Mouse (Mus musculus): ENCODE results near the gene Cpe. TPM values are rescaled to one million over a fixed set of nuclear protein-coding genes. Genes with fewer than 3 reads are reported as not detected.
A peak's percentile ranks its signal among the peaks of the same experiment; 100 is the strongest.

Gene Cpe
- polyA plus RNA-seq, 1 experiment from 2014 or later = 198 TPM

DNA sequence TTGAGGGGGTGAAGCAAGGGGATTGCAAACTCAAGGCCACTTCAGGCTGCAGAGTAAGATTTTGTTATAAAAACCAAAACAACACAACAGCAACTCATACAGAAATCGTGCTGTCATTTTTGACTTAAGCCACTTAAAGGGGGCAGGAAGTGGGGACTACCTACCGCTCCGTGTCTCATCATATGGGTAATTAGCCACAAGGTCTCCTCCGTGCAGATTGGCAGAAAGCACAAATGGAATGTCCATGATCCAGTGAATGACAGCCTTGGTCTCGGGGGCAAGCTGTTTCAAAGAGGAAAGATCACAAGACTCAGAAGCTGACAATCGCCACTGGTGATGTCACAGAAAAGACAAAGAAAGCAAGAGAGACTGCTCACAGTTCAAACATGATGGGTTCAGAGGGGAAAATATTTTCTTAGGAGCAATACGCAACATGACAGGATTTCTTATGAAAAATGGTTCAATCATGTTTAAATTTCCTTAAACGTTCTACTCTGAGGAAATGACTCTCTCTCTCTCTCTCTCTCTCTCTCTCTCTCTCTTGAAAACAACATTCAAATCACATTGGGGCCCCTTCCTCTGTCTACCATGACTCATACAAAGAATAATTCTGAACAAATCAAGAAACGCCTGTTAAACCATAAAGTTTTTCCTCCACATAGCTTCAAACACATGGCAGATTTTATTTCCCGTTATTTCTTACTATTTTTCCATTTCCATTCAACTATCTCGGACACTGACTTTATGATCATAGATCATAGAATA lies 81.5 kb downstream of the Cpe start:
- no peaks in the 10 kb centered on the region for H3K27me3 ChIP-seq (replicated peaks)
- H3K4me1 ChIP-seq (replicated peaks) = no peaks in the 10 kb centered on the region
- peaks cover 21% of the 10 kb centered on the region for H3K36me3 ChIP-seq
- WGBS = 72% methylated on average over 11 of the region's 11 CpGs
- no peak for ATAC-seq (ENCODE audit: insufficient number of reproducible peaks, low FRiP score)
- no peak overlapping the region for H3K4me3 ChIP-seq
- H3K4me2 ChIP-seq = no peak overlapping the region
- H3K9ac ChIP-seq = no peak overlapping the region
- H3K9me3 ChIP-seq (replicated peaks) = 0 out of 2 replicates have a peak, but pooled peaks cover 3% of the 10 kb centered on the region
- no peak overlapping the region for H3K27ac ChIP-seq (ENCODE audit: poor library complexity, severe bottlenecking)

DNA sequence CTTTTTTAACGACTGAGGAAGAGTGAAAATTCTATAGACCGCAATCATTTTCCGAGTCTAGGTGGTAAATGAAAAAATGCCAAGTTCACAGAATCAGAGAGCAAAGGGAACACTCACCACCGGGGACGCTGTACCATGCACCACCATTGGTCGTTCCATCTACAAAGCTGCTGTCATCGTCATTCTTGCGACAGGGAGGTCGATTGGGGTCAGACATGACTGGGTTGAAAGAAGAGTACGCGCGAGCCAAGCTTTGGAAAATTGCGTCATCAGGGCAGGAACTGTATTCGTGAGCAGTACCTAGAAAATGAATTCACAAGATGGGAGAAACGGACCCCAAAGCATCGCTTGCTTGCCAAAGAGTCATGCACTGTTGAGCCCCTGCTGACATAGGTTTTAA lies 83.9 kb downstream of the Cpe start:
- ATAC-seq (ENCODE audit: insufficient number of reproducible peaks, low FRiP score) = no peak
- Histone ChIP-seq H3K4me1 (replicated peaks) (no peaks in the 10 kb centered on the region), H3K36me3 (peaks cover 32% of the 10 kb centered on the region), H3K4me3 (no peak overlapping the region), H3K9me3 (replicated peaks) (no peaks in the 10 kb centered on the region), H3K4me2 (no peak overlapping the region), H3K9ac (no peak overlapping the region), H3K27ac (ENCODE audit: poor library complexity, severe bottlenecking) (no peak overlapping the region), H3K27me3 (replicated peaks) (no peaks in the 10 kb centered on the region)
- 88% methylated on average over 16 of the region's 16 CpGs for WGBS

DNA sequence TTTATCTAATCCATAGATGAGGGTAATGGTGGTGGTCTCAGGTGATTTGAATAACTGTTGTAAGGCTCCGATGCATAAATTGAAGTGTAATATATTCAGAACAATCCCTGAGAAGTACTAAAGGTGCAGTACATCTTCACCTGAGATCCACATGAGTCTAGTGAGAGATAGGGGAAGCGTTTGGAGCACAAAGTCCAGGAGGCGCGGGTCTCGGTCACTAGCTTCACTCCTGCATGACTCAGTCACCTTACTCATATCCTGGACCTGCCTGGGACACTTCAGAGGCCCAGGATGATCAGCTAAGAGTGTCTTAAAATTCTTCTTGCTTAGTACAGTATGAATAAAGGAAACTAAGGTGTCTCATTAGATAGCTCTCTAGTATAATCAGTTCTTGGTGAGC lies 86.8 kb downstream of the Cpe start:
- Histone ChIP-seq H3K9ac (no peak overlapping the region), H3K4me2 (no peak overlapping the region), H3K4me3 (no peak overlapping the region), H3K27me3 (replicated peaks) (no peaks in the 10 kb centered on the region), H3K27ac (ENCODE audit: poor library complexity, severe bottlenecking) (no peak overlapping the region), H3K4me1 (replicated peaks) (no peaks in the 10 kb centered on the region), H3K9me3 (replicated peaks) (no peaks in the 10 kb centered on the region), H3K36me3 (peaks cover 43% of the 10 kb centered on the region)
- WGBS = 89% methylated on average over 5 of the region's 5 CpGs
- ATAC-seq (ENCODE audit: insufficient number of reproducible peaks, low FRiP score) = no peak

DNA sequence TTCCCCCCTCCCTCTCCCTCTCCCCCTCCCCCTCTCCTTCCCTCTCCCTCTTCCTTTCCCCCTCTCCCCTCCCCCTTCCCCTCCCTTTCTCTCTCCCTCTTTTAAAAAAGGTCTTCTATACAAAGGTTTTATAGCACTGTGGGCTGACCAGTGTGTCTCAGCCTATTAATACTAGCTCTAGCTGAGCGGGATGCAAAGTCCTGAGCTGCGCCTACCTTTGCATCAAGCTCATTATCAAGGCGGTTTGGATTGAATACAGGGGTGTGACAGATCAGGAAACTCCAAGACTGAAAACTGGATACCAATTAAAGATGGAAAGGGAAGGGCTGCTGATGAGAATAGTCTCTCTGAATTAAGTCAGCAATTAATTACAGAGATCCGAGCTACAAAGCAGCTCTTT lies 94.6 kb downstream of the Cpe start:
- WGBS = 68% methylated on average over 4 of the region's 4 CpGs

GRCm38 (mm10) chr8:64597042-64597970 lies 95.5 kb downstream of the Cpe start:
- Histone ChIP-seq H3K4me1 (replicated peaks) (no peaks in the 10 kb centered on the region), H3K36me3 (peaks cover 15% of the 10 kb centered on the region; the same call in 1 of the 2 replicates), H3K27ac (ENCODE audit: poor library complexity, severe bottlenecking) (no peak overlapping the region), H3K9ac (no peak overlapping the region), H3K27me3 (replicated peaks) (no peaks in the 10 kb centered on the region), H3K4me3 (no peak overlapping the region), H3K9me3 (replicated peaks) (no peaks in the 10 kb centered on the region), H3K4me2 (no peak overlapping the region)
- ATAC-seq (ENCODE audit: insufficient number of reproducible peaks, low FRiP score) = no peak
- WGBS = 28% methylated on average over 21 of the region's 21 CpGs

More for the DNA sequence above, 94.6 kb downstream of the Cpe start:
- Histone ChIP-seq H3K27ac (ENCODE audit: poor library complexity, severe bottlenecking) (no peak overlapping the region), H3K9ac (no peak overlapping the region), H3K4me2 (no peak overlapping the region), H3K27me3 (replicated peaks) (no peaks in the 10 kb centered on the region), H3K4me1 (replicated peaks) (no peaks in the 10 kb centered on the region), H3K9me3 (replicated peaks) (no peaks in the 10 kb centered on the region), H3K36me3 (peaks cover 20% of the 10 kb centered on the region; the same call in 1 of the 2 replicates), H3K4me3 (no peak overlapping the region)
- ATAC-seq (ENCODE audit: insufficient number of reproducible peaks, low FRiP score) = no peak

DNA sequence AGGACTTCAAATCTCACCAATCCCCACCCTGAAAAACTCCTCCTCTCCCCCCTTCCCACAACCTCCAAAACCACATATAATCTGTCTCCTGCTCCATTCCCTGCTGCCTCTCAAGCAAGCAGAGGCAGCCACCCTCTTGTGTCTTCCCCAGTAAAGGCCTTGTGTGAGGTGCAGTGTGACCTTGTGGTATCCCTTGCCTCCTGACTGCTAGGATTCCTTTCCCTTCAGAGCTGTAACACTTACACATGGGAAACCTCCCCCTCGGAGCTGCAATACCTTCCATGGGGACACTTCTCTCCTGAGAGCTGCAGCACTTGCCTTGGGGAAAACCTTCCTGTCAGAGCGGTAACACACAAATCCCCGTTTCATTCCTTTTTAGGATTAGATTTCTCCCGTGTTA lies 96.5 kb downstream of the Cpe start:
- H3K9ac ChIP-seq = no peak overlapping the region
- no peak overlapping the region; the same call in 1 of the 2 replicates for H3K27ac ChIP-seq (ENCODE audit: poor library complexity, severe bottlenecking)
- no peaks in the 10 kb centered on the region for H3K4me1 ChIP-seq (replicated peaks)
- no peak overlapping the region for H3K4me3 ChIP-seq
- H3K4me2 ChIP-seq = no peak overlapping the region
- H3K27me3 ChIP-seq (replicated peaks) = no peaks in the 10 kb centered on the region
- peaks cover 16% of the 10 kb centered on the region; the same call in 1 of the 2 replicates for H3K36me3 ChIP-seq
- no peaks in the 10 kb centered on the region for H3K9me3 ChIP-seq (replicated peaks)
- ATAC-seq (ENCODE audit: insufficient number of reproducible peaks, low FRiP score) = no peak
- 56% methylated on average over 4 of the region's 4 CpGs for WGBS

GRCm38 (mm10) chr8:64590456-64590855 lies 102.4 kb downstream of the Cpe start:
- no peaks in the 10 kb centered on the region for H3K9me3 ChIP-seq (replicated peaks)
- no peak overlapping the region for H3K4me2 ChIP-seq
- no peak overlapping the region for H3K9ac ChIP-seq
- H3K27me3 ChIP-seq (replicated peaks) = no peaks in the 10 kb centered on the region
- H3K4me1 ChIP-seq (replicated peaks) = no peaks in the 10 kb centered on the region
- no peak overlapping the region for H3K4me3 ChIP-seq
- WGBS = 76% methylated on average over 1 of the region's 1 CpGs
- no peak for ATAC-seq (ENCODE audit: insufficient number of reproducible peaks, low FRiP score)
- H3K27ac ChIP-seq (ENCODE audit: poor library complexity, severe bottlenecking) = no peak overlapping the region
- peaks cover 20% of the 10 kb centered on the region; the same call in 1 of the 2 replicates for H3K36me3 ChIP-seq

- no peaks in the 10 kb centered on the region for H3K9me3 ChIP-seq (replicated peaks)
- no peak overlapping the region for H3K4me2 ChIP-seq
- H3K27ac ChIP-seq (ENCODE audit: poor library complexity, severe bottlenecking) = no peak overlapping the region
- no peak overlapping the region for H3K4me3 ChIP-seq
- no peak overlapping the region for H3K9ac ChIP-seq
- no peaks in the 10 kb centered on the region for H3K36me3 ChIP-seq
- no peak for ATAC-seq (ENCODE audit: insufficient number of reproducible peaks, low FRiP score)
- WGBS = 54% methylated on average over 3 of the region's 3 CpGs
- no peaks in the 10 kb centered on the region for H3K27me3 ChIP-seq (replicated peaks)
- H3K4me1 ChIP-seq (replicated peaks) = peaks cover 24% of the 10 kb centered on the region
Measured at GRCm38 (mm10) chr8:64582887-64583286, 110.0 kb downstream of the Cpe start.

GRCm38 (mm10) chr8:64578221-64578620 lies 114.6 kb downstream of the Cpe start:
- no peak overlapping the region for H3K4me2 ChIP-seq
- peak; percentile 61; the same call in 1 of the 2 replicates for ATAC-seq (ENCODE audit: insufficient number of reproducible peaks, low FRiP score)
- 31% methylated on average over 8 of the region's 8 CpGs for WGBS
- no peaks in the 10 kb centered on the region for H3K9me3 ChIP-seq (replicated peaks)
- peaks cover 21% of the 10 kb centered on the region for H3K4me1 ChIP-seq (replicated peaks)
- no peaks in the 10 kb centered on the region for H3K36me3 ChIP-seq
- H3K4me3 ChIP-seq = no peak overlapping the region
- H3K27me3 ChIP-seq (replicated peaks) = no peaks in the 10 kb centered on the region
- H3K9ac ChIP-seq = no peak overlapping the region
- no peak overlapping the region for H3K27ac ChIP-seq (ENCODE audit: poor library complexity, severe bottlenecking)

DNA sequence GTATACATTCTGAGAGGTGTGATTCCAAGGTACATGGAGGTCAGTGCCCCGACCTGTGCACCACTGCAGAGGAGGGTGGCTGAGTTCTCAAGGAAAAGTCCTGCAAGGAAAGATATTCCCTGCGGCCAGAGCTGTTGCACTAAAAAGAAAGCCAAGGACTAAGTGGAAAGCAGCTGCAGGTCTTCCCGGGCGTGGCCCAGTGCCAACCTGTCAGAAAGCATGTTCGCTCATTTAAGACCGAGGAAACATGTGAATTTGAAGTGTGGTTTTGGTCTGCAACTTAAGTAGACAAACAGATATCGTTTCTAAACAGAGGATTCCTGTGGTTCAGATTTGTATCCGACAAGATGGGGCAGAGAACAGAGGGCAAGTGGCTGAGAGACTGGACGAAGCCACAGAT lies 117.9 kb downstream of the Cpe start:
- H3K4me3 ChIP-seq = no peak overlapping the region
- no peak for ATAC-seq (ENCODE audit: insufficient number of reproducible peaks, low FRiP score)
- H3K4me1 ChIP-seq (replicated peaks) = peaks cover 11% of the 10 kb centered on the region
- no peak overlapping the region for H3K27ac ChIP-seq (ENCODE audit: poor library complexity, severe bottlenecking)
- no peak overlapping the region for H3K4me2 ChIP-seq
- no peak overlapping the region for H3K9ac ChIP-seq
- no peaks in the 10 kb centered on the region for H3K27me3 ChIP-seq (replicated peaks)
- H3K36me3 ChIP-seq = no peaks in the 10 kb centered on the region
- H3K9me3 ChIP-seq (replicated peaks) = no peaks in the 10 kb centered on the region
- 79% methylated on average over 9 of the region's 9 CpGs for WGBS

All from heart, embryonic 12.5 days (tissue).